Mouse (Mus musculus): Measurements from ENCODE around the gene Olfr484. TPM values are rescaled to one million over a fixed set of nuclear protein-coding genes. Genes with fewer than 3 reads are reported as not detected.

Gene Olfr484
- total RNA-seq (2023): not detected

DNA sequence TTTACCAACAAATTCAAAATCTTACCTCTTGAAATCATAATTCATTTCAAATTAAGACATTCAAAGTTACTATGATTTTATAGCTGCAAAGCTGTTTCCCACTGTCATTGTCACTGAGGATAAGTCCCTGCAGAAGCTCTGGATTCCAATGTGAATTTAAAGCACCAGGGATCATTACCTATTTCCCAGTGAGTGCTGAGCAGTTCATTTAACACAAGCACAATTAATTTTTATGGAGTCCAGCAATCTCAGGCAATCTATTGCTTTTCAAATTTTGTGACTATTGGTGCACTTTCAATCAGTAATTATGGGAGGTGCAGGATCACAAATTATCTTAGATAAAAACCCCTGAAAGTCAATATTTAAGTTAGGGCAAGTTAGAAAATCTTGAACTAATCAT lies at the start of gene Olfr484:
Gene Olfr484, minus strand, starts transcription at position 101 of the 400 bp plus-strand sequence.

DNA sequence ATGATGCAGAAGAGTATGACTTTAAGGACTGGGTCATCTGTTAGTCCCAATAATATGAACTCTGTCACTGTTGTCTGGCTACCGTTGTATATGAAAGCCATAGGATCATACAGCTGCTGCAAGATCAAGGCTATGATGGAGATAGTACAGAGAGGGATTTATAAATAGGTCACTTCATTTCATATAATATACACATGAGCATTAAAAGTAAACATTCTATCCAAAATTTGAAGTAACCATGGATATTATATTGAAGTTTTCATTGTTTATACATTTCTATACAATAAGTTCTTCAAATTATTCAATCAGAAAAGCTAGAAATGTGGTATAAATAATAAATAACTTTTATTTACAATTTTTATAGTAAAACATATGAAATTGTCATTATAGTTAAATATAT lies 45.4 kb upstream of the Olfr484 start, which contains the start of gene Olfr486:
Gene Olfr486, minus strand, starts transcription at position 101 of the 400 bp plus-strand sequence.

GRCm38 (mm10) chr7:108159771-108160170 lies 32.5 kb upstream of the Olfr484 start, which contains the start of gene Olfr485:
Gene Olfr485 (minus strand): TSS chr7:108159871.

GRCm38 (mm10) chr7:108100549-108100948 lies 26.7 kb downstream of the Olfr484 start, which contains the start of gene Olfr483:
Gene Olfr483 (plus strand): TSS chr7:108100849.

DNA sequence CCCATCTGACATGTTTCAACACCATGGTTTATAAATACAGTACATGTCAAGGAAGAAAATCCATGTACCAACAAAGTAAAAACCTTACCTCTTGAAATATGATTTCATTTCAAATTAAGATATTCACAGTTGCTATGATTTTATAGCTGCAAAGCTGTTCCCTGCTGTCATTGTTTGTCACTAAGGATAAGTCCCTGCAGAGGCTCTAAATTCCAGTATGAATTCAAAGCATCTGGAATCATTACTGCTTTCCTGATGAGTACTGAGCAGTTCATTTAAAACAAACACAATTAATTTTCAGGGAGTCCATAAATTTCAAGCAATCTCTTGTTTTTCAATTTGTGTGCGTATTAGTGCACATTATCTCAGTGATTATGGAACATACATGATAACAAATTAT lies 29.8 kb downstream of the Olfr484 start, which contains the start of gene Olfr482:
Gene Olfr482, minus strand, starts transcription at position 101 of the 400 bp plus-strand sequence.

DNA sequence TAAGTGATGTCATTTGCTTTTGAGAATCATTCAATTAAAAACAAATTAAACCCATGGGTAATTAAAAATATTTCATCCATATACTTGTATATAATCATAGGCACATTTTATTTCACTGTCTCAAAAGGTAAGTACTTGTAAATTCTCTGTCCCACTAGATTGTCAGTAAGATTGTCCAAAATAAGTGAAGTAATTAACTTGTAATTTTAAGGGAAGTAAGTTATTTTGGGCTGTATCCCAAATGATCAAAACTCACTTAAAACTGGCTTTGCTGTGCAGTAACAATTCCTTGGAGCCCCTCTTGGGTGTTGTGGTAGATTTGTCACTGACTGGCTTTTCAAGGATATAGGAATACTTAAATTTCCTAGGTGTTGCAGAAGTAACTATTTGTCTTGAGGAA lies 47.7 kb downstream of the Olfr484 start, which contains the start of gene Olfr481:
Gene Olfr481, plus strand, starts transcription at position 301 of the 400 bp plus-strand sequence.

Other genes with a start within 250 kb of the Olfr484 start
- gene Olfr472, start 229.5 kb downstream of the Olfr484 start, total RNA-seq (2023): 0.18 TPM
- not detected for gene Olfr473, start 197.0 kb downstream of the Olfr484 start, total RNA-seq (2023)
- not detected for gene Olfr474, start 172.8 kb downstream of the Olfr484 start, total RNA-seq (2023)
- not detected for gene Olfr476, start 162.6 kb downstream of the Olfr484 start, total RNA-seq (2023)
- 0.18 TPM for gene Olfr477, start 140.8 kb downstream of the Olfr484 start, total RNA-seq (2023)
- not detected for gene Olfr478, start 93.5 kb downstream of the Olfr484 start, total RNA-seq (2023)
- gene Olfr479, start 76.8 kb downstream of the Olfr484 start, total RNA-seq (2023): not detected
- not detected for gene Olfr480, start 60.1 kb downstream of the Olfr484 start, total RNA-seq (2023)
- gene Olfr481, start 47.6 kb downstream of the Olfr484 start, total RNA-seq (2023): not detected
- gene Olfr482, start 29.9 kb downstream of the Olfr484 start, total RNA-seq (2023): 1.3 TPM
- gene Olfr483, start 26.6 kb downstream of the Olfr484 start, total RNA-seq (2023): not detected
- gene Olfr485, start 32.4 kb upstream of the Olfr484 start, total RNA-seq (2023): not detected
- gene Olfr486, start 45.3 kb upstream of the Olfr484 start, total RNA-seq (2023): not detected
- gene Olfr487, start 87.2 kb upstream of the Olfr484 start, total RNA-seq (2023): not detected
- gene Olfr488, start 130.9 kb upstream of the Olfr484 start, total RNA-seq (2023): not detected
- gene Olfr490, start 161.5 kb upstream of the Olfr484 start, total RNA-seq (2023): not detected
- not detected for gene Olfr491, start 186.0 kb upstream of the Olfr484 start, total RNA-seq (2023)
- gene Olfr492, start 196.2 kb upstream of the Olfr484 start, total RNA-seq (2023): not detected
- gene Olfr493, start 219.5 kb upstream of the Olfr484 start, total RNA-seq (2023): not detected
- not detected for gene Olfr494, start 237.9 kb upstream of the Olfr484 start, total RNA-seq (2023)

Data from CD8-positive naive resting alpha-beta T cell, adult 57 days (primary cell).